Mouse (Mus musculus) stomach, postnatal 0 days (tissue): ENCODE data around the gene Gm3072. TPM values are rescaled to one million over a fixed set of nuclear protein-coding genes. Genes with fewer than 3 reads are reported as not detected.

Experiments
- polyA plus RNA-seq: library from polyadenylated mRNA; unstranded; fragments of >200 nt; fragmentation: Nextera tagmentation; extraction: Ambion mirVana; gene quantifications from 2 replicates; pipeline ENCODE4 v1.2.1, GENCODE M21; 2015

Gm3072 gene
- polyA plus RNA-seq, 1 experiment from 2014 or later, result not detected

Other genes with a start within 250 kb of the Gm3072 start
- gene Gm7945, start 238.2 kb downstream of the Gm3072 start, polyA plus RNA-seq, result not detected in 2 replicates
- not detected in 2 replicates for gene Gm6482, start 216.3 kb downstream of the Gm3072 start, polyA plus RNA-seq
- gene Gm7954, start 171.1 kb downstream of the Gm3072 start, polyA plus RNA-seq, result not detected in 2 replicates
- gene Gm3486, start 135.1 kb downstream of the Gm3072 start, polyA plus RNA-seq, result not detected in 2 replicates
- gene Gm7970, start 69.0 kb downstream of the Gm3072 start, polyA plus RNA-seq, result not detected in 2 replicates
- not detected in 2 replicates for gene 1700049E17Rik2, start 51.4 kb downstream of the Gm3072 start, polyA plus RNA-seq
- gene Gm3676, start 21.9 kb upstream of the Gm3072 start, polyA plus RNA-seq, result not detected in 2 replicates
- gene Gm8068, start 77.3 kb upstream of the Gm3072 start, polyA plus RNA-seq, result not detected in 2 replicates
- gene Gm7929, start 126.0 kb upstream of the Gm3072 start, polyA plus RNA-seq, result not detected in 2 replicates
- not detected in 2 replicates for gene Gm47189, start 147.8 kb upstream of the Gm3072 start, polyA plus RNA-seq